Mouse (Mus musculus): ENCODE measurements around the gene Pcbp3.

The Pcbp3 gene

GRCm38 (mm10) chr10:76727301-76727700, 234.4 kb downstream of the Pcbp3 start:
- no peak for DNase-seq

- no peak for DNase-seq
Observed at GRCm38 (mm10) chr10:76726866-76727265, 234.8 kb downstream of the Pcbp3 start.

GRCm38 (mm10) chr10:76725682-76726285, 235.9 kb downstream of the Pcbp3 start, which contains the start of gene Col6a1:
Gene Col6a1, minus strand, starts transcription at chr10:76726168.
- no peak for DNase-seq

- DNase-seq = no peak
Observed at GRCm38 (mm10) chr10:76725097-76725496, 236.6 kb downstream of the Pcbp3 start.

- no peak for DNase-seq
Observed at GRCm38 (mm10) chr10:76724231-76724736, 237.4 kb downstream of the Pcbp3 start.

- no peak for DNase-seq
Observed at GRCm38 (mm10) chr10:76722751-76723450, 238.8 kb downstream of the Pcbp3 start.

- no peak for DNase-seq
Observed at GRCm38 (mm10) chr10:76721746-76722145, 239.9 kb downstream of the Pcbp3 start.

GRCm38 (mm10) chr10:76721216-76721615, 240.5 kb downstream of the Pcbp3 start:
- no peak for DNase-seq

- no peak for DNase-seq
Observed at GRCm38 (mm10) chr10:76717631-76718030, 244.1 kb downstream of the Pcbp3 start.

GRCm38 (mm10) chr10:76717026-76717425, 244.7 kb downstream of the Pcbp3 start:
- no peak for DNase-seq

- no peak for DNase-seq
Observed at GRCm38 (mm10) chr10:76714303-76714702, 247.4 kb downstream of the Pcbp3 start.

- DNase-seq = no peak
Observed at GRCm38 (mm10) chr10:76712500-76712899, 249.2 kb downstream of the Pcbp3 start.

All from thymus, adult 18-20 months (tissue).